Mouse (Mus musculus) intestine, postnatal 0 days (tissue): ENCODE results near the gene Vps8. TPM values are rescaled to one million over a fixed set of nuclear protein-coding genes. Genes with fewer than 3 reads are reported as not detected.

Source experiments
- ATAC-seq: fragments of 200-750 bp; cut with Nextera tagmentation; 2 replicates; pipeline ENCODE4 v1.8.0; 2017; ENCODE audit warnings: mild to moderate bottlenecking, moderate TSS enrichment, moderate library complexity
- H3K27ac ChIP-seq: fragments of 300-500 bp; sonication (generic); 2 replicates; pipeline ENCODE4 v1.5.1; 2014; ENCODE audit warnings: mild to moderate bottlenecking, low read depth, low read length, moderate library complexity
- H3K27me3 ChIP-seq: fragments of 300-500 bp; sonication (generic); replicated peaks from 2 replicates; pipeline ENCODE4 v1.6.1; 2014; ENCODE audit warnings: low read length, mixed read lengths; ENCODE audit not compliant: control insufficient read depth, insufficient read depth
- H3K36me3 ChIP-seq: fragments of 300-500 bp; sonication (generic); 2 replicates; pipeline ENCODE4 v1.6.1; 2014; ENCODE audit warnings: mild to moderate bottlenecking, moderate library complexity; ENCODE audit not compliant: control insufficient read depth, insufficient read depth
- H3K4me1 ChIP-seq: fragments of 300-500 bp; sonication (generic); replicated peaks from 2 replicates; pipeline ENCODE4 v1.6.1; 2014; ENCODE audit warnings: antibody characterized with exemption, low read length, mixed read lengths; ENCODE audit not compliant: control insufficient read depth, insufficient read depth
- H3K4me2 ChIP-seq: fragments of 300-500 bp; sonication (generic); replicated peaks from 2 replicates; pipeline ENCODE4 v1.6.1; 2014; ENCODE audit warnings: low read depth, mild to moderate bottlenecking, moderate library complexity
- H3K4me3 ChIP-seq: fragments of 300-500 bp; sonication (generic); 2 replicates; pipeline ENCODE4 v1.5.1; 2014; ENCODE audit warnings: low read depth, low read length
- H3K9ac ChIP-seq: fragments of 300-500 bp; sonication (generic); 2 replicates; pipeline ENCODE4 v1.6.1; 2014; ENCODE audit warnings: mild to moderate bottlenecking, low read depth, low read length
- H3K9me3 ChIP-seq: fragments of 300-500 bp; sonication (generic); 2 replicates; pipeline ENCODE4 v1.6.1; 2016; ENCODE audit warnings: mixed run types; ENCODE audit not compliant: control insufficient read depth
- CTCF ChIP-seq: sonication (generic); IDR thresholded peaks from 2 replicates; pipeline ENCODE4 v1.5.1; 2016; ENCODE audit warnings: low read depth, mild to moderate bottlenecking, control low read depth, antibody characterized with exemption, moderate library complexity
- WGBS: fragments of 180-500 bp; shearing (Covaris S2); extraction: QIAGEN DNeasy Blood & Tissue Kit; methylation state at CpG from one replicate; pipeline ENCODE4 v1.1.7; 2014; 5-methylcytosine and 5-hydroxymethylcytosine counted together
- polyA plus RNA-seq: library from polyadenylated mRNA; unstranded; fragments of >200 nt; fragmentation: Nextera tagmentation; extraction: Ambion mirVana; gene quantifications from 2 replicates; pipeline ENCODE4 v1.2.1, GENCODE M21; 2015

Vps8 gene
- polyA plus RNA-seq, 1 experiment from 2014 or later: 6.6 TPM

DNA sequence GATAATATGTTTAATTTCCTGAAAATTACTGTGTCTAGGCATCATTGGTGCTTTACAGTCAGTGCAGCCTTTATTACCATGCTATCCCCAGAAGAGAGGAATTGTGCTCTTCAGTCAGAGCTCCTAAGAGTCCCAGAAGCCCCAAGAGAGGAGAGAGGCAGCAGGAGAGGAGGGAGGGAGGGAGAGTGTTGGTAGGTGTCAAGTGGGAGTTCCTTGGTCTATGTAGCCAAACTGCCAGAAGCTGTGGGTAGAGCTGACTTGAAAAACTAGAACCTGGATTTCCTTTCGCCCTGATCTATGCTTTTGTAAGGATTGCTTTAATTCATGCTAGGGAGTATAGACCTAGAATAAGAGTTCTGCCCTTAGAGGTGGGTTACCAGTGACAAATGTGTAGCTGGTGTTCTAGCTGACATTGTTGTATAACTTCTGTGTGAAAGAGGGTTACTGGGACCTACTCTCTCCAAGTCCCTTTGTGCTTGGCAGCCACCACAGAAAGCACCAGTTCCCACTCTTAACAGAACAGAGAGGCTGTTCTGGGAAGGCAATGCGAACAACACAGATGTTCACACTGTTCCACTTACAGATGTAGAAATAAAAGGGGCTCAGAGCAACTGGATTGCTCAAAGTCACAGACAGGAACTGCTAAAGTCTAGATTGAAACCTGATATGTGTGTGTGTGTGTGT is 7.6 kb downstream of the Vps8 start:
- no peak overlapping the region for H3K27ac ChIP-seq
- no peaks in the 10 kb centered on the region for H3K36me3 ChIP-seq
- no peaks in the 10 kb centered on the region for H3K9me3 ChIP-seq
- H3K4me2 ChIP-seq: no peak overlapping the region
- ATAC-seq: no peak
- H3K4me3 ChIP-seq: no peak overlapping the region
- H3K4me1 ChIP-seq: no peaks in the 10 kb centered on the region
- no peak for TF ChIP-seq CTCF
- H3K9ac ChIP-seq: no peak overlapping the region
- 95% methylated on average over 2 of the region's 2 CpGs for WGBS
- no peaks in the 10 kb centered on the region for H3K27me3 ChIP-seq

DNA sequence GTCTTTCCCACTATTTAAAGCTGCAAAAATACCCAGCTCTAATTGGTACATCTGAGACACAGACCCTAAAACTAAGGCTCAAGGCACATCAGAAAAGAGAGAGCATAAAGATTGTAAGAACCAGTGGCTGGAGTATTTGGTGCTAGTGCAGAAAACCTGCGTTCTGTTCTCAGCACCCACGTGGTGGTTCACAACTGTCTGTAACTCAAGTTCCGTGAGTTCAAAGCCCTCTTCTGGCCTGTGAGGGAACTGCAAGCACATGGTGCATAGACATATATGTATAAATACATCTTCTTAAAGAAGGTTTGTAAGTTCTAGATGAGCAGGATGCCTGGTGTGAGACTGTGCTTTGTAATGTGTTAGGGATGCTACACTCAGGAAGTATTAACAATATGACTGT is 8.7 kb downstream of the Vps8 start:
- H3K9ac ChIP-seq: no peak overlapping the region
- no peak for ATAC-seq
- 87% methylated on average over 3 of the region's 3 CpGs for WGBS
- H3K4me3 ChIP-seq: no peak overlapping the region
- H3K4me1 ChIP-seq: no peaks in the 10 kb centered on the region
- H3K9me3 ChIP-seq: no peaks in the 10 kb centered on the region
- H3K27ac ChIP-seq: no peak overlapping the region
- H3K4me2 ChIP-seq: no peak overlapping the region
- no peaks in the 10 kb centered on the region for H3K27me3 ChIP-seq
- H3K36me3 ChIP-seq: peaks cover 3% of the 10 kb centered on the region; the same call in 1 of the 2 replicates
- TF ChIP-seq CTCF: peak; percentile 31

DNA sequence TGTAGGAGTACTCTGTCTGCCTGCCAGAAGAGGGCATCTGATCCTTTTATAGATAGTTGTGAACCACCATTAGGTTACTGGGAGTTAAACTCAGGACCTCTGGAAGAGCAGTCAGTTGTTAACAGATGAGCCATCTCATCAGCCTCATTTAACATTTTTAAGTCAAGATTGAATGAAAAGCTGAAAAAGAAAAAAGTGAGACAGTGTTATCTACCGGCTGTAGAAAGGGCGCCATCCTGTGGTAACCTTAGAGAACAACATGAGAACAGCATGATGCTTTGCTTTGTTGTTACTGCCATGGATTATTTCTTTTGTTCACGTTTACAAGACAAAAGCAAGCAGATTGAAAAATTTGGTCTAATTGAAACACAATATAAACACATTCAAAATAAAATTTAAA is 10.6 kb downstream of the Vps8 start:
- H3K9me3 ChIP-seq: no peaks in the 10 kb centered on the region
- TF ChIP-seq CTCF: peak; percentile 66
- H3K36me3 ChIP-seq: peaks cover 3% of the 10 kb centered on the region; the same call in 1 of the 2 replicates
- H3K4me2 ChIP-seq: no peak overlapping the region
- no peaks in the 10 kb centered on the region for H3K27me3 ChIP-seq
- ATAC-seq: no peak
- no peak overlapping the region for H3K9ac ChIP-seq
- H3K27ac ChIP-seq: no peak overlapping the region
- H3K4me3 ChIP-seq: no peak overlapping the region
- WGBS: 55% methylated on average over 3 of the region's 3 CpGs
- H3K4me1 ChIP-seq: no peaks in the 10 kb centered on the region

- Histone ChIP-seq H3K4me3 (no peak overlapping the region), H3K9ac (no peak overlapping the region), H3K27me3 (no peaks in the 10 kb centered on the region), H3K27ac (no peak overlapping the region), H3K36me3 (peaks cover 26% of the 10 kb centered on the region), H3K9me3 (no peaks in the 10 kb centered on the region), H3K4me2 (no peak overlapping the region), H3K4me1 (no peaks in the 10 kb centered on the region)
- no peak for TF ChIP-seq CTCF
- no peak for ATAC-seq
Observed at GRCm38 (mm10) chr16:21441012-21441411, 18.1 kb downstream of the Vps8 start.

DNA sequence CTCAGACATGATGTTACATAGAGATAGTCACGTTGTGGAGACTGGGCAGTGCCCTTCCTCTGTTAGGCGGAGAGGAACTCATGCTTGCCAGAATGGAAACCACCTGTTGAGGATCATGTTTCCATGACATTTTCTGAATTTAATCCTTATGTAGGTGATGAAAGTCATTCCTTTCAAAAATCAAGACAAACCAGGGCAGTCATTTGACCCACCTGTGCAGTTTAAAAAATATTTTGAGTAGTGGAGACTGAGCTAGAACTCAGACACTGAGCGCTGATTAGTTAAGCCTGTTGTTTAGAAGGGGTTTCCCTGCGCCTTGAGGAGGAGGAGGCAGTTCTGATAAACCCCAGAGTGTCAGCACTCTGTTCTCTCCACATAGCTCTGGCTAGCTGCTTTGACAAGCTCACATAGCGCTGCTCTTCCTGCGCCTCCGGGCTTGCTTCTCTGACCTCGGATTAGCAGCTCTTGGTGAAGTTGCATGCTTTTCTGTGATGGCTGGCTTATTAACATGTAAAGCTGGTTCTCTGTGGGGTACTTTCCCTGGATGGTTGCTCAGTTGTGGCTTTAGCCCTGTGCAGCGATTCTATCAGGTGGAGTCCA is 22.2 kb downstream of the Vps8 start:
- peaks cover 30% of the 10 kb centered on the region for H3K36me3 ChIP-seq
- WGBS: 73% methylated on average over 9 of the region's 9 CpGs

DNA sequence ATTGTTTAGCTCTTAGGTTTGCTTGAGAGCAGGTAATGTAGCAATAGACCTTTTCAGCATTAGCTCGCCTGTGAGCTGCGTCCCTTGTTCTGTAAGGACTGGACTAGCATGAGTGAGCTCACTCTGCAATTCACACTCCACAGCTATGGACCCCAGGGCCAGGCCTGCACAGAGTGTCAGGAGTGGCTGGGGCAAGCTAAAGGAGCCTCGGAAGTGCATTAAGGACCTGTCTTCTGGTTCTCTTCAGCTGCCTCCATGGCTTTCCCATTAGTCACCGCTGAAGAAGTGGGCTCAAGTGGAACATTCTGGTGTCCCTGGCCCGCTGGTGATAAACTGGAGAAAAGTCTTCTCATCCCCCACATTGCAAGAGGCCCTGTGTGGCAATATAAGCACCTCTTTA is 24.5 kb downstream of the Vps8 start:
- Histone ChIP-seq H3K4me3 (no peak overlapping the region), H3K27me3 (no peaks in the 10 kb centered on the region), H3K27ac (no peak overlapping the region), H3K9me3 (no peaks in the 10 kb centered on the region), H3K4me1 (no peaks in the 10 kb centered on the region), H3K4me2 (no peak overlapping the region), H3K9ac (no peak overlapping the region), H3K36me3 (peaks cover 27% of the 10 kb centered on the region)
- no peak for ATAC-seq
- 87% methylated on average over 5 of the region's 5 CpGs for WGBS
- TF ChIP-seq CTCF: no peak

More for the DNA sequence above, 22.2 kb downstream of the Vps8 start:
- H3K9ac ChIP-seq: no peak overlapping the region
- H3K4me1 ChIP-seq: no peaks in the 10 kb centered on the region
- H3K27ac ChIP-seq: no peak overlapping the region
- H3K27me3 ChIP-seq: no peaks in the 10 kb centered on the region
- H3K4me2 ChIP-seq: no peak overlapping the region
- ATAC-seq: no peak
- H3K9me3 ChIP-seq: no peaks in the 10 kb centered on the region
- H3K4me3 ChIP-seq: no peak overlapping the region
- TF ChIP-seq CTCF: no peak
